Mouse (Mus musculus): Measurements from ENCODE around the gene Abhd8. TPM values are rescaled to one million over a fixed set of nuclear protein-coding genes. Genes with fewer than 3 reads are reported as not detected.
A peak's percentile ranks its signal among the peaks of the same experiment; 100 is the strongest.
"Not testable (repeated sequence)": the region's sequence is repeated elsewhere in the genome, so short reads cannot be mapped to it uniquely, and the experiment has no call there.

The Abhd8 gene
- polyA plus RNA-seq, 1 experiment from 2014 or later: 65.7 TPM

DNA sequence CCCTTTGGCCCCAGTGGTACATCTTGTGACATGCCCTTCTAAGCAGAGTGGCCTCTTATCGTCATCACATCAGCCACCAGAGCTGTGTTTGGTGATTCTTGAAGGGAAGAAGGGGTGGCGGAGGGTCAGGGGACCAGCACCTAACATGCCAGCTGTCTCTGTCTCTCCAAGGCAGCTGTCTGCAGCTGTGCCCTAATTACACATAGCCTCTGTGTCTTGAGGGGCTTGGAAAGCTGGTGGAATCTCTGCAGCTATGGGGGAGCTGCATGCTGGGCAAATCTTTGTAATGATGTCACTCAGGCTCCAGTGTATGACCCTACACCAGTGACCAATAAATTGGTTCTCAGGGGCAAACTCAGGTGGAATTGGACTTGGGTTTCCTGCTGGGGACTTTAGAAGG is 10.8 kb downstream of the Abhd8 start:
- no peak overlapping the region for H3K4me3 ChIP-seq
- no peaks in the 10 kb centered on the region for H3K4me1 ChIP-seq
- WGBS: 77% methylated on average over 2 of the region's 2 CpGs
- no peak overlapping the region for H3K27ac ChIP-seq
- H3K9ac ChIP-seq: no peak overlapping the region
- no peak overlapping the region for H3K4me2 ChIP-seq
- no peaks in the 10 kb centered on the region for H3K27me3 ChIP-seq
- H3K9me3 ChIP-seq: no peaks in the 10 kb centered on the region
- H3K36me3 ChIP-seq: peaks cover 7% of the 10 kb centered on the region
- no peak for ATAC-seq (ENCODE audit: insufficient number of reproducible peaks, low FRiP score, low TSS enrichment, low read depth)

DNA sequence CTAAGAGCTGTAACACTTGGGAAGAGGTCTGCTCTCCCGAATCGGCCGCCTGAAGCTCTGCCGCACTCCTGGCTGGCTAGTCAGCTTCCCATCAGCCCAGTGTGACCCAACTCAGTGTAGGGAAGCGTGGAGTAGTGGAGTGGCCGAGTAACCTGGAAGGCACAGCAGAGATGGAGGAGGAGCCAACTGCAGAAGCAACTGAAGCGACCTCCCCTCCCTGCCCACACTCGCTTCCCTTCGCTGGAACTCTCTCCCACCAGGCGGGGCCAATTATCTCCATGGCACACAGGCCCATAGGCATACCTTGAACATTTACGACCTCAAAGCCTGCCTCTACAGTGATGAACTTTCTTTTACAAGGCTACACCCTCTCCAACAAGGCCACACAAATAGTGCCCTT is 11.7 kb downstream of the Abhd8 start:
- H3K9ac ChIP-seq: no peak overlapping the region
- ATAC-seq (ENCODE audit: insufficient number of reproducible peaks, low FRiP score, low TSS enrichment, low read depth): no peak

DNA sequence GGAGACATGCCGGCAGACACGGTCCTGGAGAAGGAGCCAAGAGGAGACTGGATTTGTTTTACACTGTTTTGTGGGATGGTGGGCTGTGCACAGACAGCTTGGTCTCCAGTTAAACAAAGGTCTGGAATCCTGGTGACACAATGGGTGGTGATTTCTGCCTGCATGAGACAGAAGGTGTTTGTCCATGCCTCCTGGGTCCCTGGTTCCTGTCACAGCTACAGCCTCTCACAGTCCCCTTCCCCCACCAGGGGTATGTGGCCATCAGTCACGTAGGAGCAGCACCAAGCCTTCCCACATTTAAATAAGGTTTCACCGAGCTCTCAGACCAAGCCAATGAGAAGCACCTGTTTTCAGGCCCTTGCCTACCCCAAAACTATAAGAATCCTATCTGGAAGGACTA is 12.1 kb downstream of the Abhd8 start:
- Histone ChIP-seq H3K9me3 (no peaks in the 10 kb centered on the region), H3K4me2 (no peak overlapping the region), H3K27ac (no peak overlapping the region), H3K9ac (no peak overlapping the region), H3K27me3 (no peaks in the 10 kb centered on the region), H3K4me3 (no peak overlapping the region), H3K4me1 (no peaks in the 10 kb centered on the region), H3K36me3 (no peaks in the 10 kb centered on the region; the same call in 1 of the 2 replicates)
- ATAC-seq (ENCODE audit: insufficient number of reproducible peaks, low FRiP score, low TSS enrichment, low read depth): no peak
- WGBS: 66% methylated on average over 4 of the region's 4 CpGs

More for the DNA sequence above, 11.7 kb downstream of the Abhd8 start:
- no peak overlapping the region for H3K4me3 ChIP-seq
- H3K27ac ChIP-seq: no peak overlapping the region
- WGBS: 30% methylated on average over 11 of the region's 11 CpGs
- H3K9me3 ChIP-seq: no peaks in the 10 kb centered on the region
- no peaks in the 10 kb centered on the region for H3K27me3 ChIP-seq
- H3K4me1 ChIP-seq: no peaks in the 10 kb centered on the region
- H3K36me3 ChIP-seq: no peaks in the 10 kb centered on the region; the same call in 1 of the 2 replicates
- no peak overlapping the region for H3K4me2 ChIP-seq

DNA sequence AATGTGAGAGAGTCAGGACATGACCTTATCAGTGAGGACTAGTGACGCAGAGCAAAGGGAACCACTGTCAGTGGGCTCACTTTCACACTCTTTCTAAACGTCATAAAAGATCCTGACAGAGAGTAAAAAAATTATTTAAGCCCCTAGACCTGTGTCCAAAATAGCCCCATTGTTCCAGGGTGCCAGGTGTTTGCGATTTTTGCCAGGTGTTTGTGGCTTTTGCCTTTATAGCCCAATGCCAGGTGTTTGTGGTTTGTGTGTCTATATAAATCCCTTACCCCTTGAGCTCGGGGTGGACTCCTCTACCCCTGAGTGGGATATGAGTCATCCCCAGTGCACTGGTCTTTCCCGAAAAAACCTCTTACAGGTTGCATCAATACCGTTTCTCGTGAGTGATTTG is 18.4 kb downstream of the Abhd8 start:
- no peak for ATAC-seq (ENCODE audit: insufficient number of reproducible peaks, low FRiP score, low TSS enrichment, low read depth)
- Histone ChIP-seq H3K4me3 (no peak overlapping the region), H3K4me1 (peaks cover 8% of the 10 kb centered on the region), H3K27ac (no peak overlapping the region), H3K4me2 (no peak overlapping the region), H3K36me3 (no peaks in the 10 kb centered on the region), H3K9me3 (no peaks in the 10 kb centered on the region), H3K27me3 (0 out of 2 replicates have a peak, but pooled peaks cover 4% of the 10 kb centered on the region), H3K9ac (no peak overlapping the region)
- WGBS: 51% methylated on average over 7 of the region's 7 CpGs

DNA sequence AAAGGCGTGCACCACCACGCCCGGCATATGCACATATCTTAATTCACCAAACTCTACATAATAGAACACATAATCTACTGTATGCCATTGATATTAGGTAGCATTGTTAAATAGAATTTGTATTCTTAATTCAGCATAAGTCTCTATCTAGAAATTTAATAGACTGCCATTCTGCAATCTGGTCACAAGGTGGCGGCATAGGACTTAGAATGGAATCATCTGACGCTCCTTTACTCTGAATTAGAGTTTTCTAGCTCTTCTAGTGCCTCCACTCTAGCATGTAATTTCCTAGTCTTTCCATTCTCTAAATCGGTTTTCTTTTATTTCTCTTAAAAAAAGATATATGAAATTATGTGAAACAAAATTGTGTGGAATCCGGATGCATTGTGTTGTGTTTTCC is 22.1 kb downstream of the Abhd8 start:
- Histone ChIP-seq H3K27me3 (0 out of 2 replicates have a peak, but pooled peaks cover 4% of the 10 kb centered on the region), H3K36me3 (no peaks in the 10 kb centered on the region), H3K4me2 (no peak overlapping the region), H3K27ac (no peak overlapping the region), H3K9me3 (no peaks in the 10 kb centered on the region), H3K4me3 (no peak overlapping the region), H3K4me1 (peaks cover 8% of the 10 kb centered on the region), H3K9ac (no peak overlapping the region)
- no peak for ATAC-seq (ENCODE audit: insufficient number of reproducible peaks, low FRiP score, low TSS enrichment, low read depth)
- 1% methylated on average over 7 of the region's 7 CpGs for WGBS

DNA sequence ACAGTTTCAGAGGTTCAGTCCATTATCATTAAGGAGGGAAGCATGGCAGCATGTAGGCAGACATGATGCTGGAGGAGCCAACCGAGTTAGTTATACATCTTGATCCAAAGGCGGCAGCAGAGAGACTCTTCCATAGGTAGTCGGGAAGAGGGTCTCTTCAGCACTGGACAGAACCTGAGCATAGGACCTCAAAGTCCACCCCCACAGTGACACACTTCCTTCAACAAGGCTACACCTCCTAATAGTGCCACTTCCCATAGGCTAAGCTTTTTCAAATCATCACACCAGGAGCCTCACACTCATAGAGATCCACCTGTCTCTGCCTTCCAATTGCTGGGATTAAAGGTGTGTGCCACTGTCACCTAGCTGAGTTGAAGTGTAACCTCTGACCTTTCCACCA is 26.4 kb downstream of the Abhd8 start:
- H3K36me3 ChIP-seq: no peaks in the 10 kb centered on the region
- 0 out of 2 replicates have a peak, but pooled peaks cover 3% of the 10 kb centered on the region for H3K27me3 ChIP-seq
- no peak overlapping the region for H3K4me3 ChIP-seq
- peaks cover 2% of the 10 kb centered on the region for H3K4me1 ChIP-seq
- H3K9ac ChIP-seq: no peak overlapping the region
- H3K27ac ChIP-seq: no peak overlapping the region
- H3K4me2 ChIP-seq: no peak overlapping the region
- ATAC-seq (ENCODE audit: insufficient number of reproducible peaks, low FRiP score, low TSS enrichment, low read depth): no peak
- 62% methylated on average over 3 of the region's 3 CpGs for WGBS
- no peaks in the 10 kb centered on the region for H3K9me3 ChIP-seq

DNA sequence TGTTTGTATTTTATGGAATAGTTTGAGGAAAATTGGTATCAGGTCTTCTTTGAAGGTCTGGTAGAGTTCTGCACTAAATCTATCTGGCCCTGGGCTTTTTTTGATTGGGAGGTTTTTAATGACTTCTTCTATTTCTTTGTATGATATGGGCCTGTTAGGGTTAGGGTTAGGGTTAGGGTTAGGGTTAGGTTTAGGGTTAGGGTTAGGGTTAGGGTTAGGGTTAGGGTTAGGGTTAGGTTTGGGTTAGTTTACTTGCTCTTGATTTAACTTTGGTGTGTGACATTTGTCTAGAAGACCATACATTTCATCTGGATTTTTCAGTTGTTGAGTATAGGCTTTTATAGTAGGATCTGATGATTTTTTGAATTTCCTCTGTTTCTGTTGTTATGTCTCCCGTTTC is 30.5 kb downstream of the Abhd8 start:
- not testable (repeated sequence) for H3K4me1 ChIP-seq; H3K27ac ChIP-seq; H3K9ac ChIP-seq; H3K4me2 ChIP-seq; H3K4me3 ChIP-seq; H3K9me3 ChIP-seq; H3K36me3 ChIP-seq; ATAC-seq (ENCODE audit: insufficient number of reproducible peaks, low FRiP score, low TSS enrichment, low read depth); H3K27me3 ChIP-seq
- WGBS: 75% methylated on average over 1 of the region's 1 CpGs

DNA sequence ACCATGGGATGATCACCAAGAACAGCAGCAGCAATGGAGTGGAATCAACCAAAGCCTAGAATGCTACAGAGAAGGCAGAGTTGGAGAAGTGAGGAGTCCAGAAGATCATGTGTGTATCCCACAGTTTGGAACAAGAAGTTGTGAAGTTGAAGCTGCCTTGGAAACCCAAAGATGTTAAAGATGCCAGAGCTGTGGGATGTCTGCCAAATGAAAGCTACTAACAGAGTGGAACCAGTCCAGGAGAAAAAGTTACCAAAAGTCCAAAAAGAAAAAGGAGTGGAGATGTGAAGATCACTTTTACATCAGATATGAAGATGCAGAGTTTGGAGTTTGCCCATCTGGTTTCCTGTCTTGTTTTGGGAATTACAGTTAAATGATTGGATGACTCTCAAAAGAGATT is 41.3 kb downstream of the Abhd8 start:
- Histone ChIP-seq H3K9ac (no peak overlapping the region), H3K9me3 (no peaks in the 10 kb centered on the region), H3K4me3 (no peak overlapping the region), H3K4me1 (no peaks in the 10 kb centered on the region), H3K36me3 (no peaks in the 10 kb centered on the region), H3K27ac (no peak overlapping the region), H3K27me3 (no peaks in the 10 kb centered on the region), H3K4me2 (no peak overlapping the region)
- no peak for ATAC-seq (ENCODE audit: insufficient number of reproducible peaks, low FRiP score, low TSS enrichment, low read depth)

DNA sequence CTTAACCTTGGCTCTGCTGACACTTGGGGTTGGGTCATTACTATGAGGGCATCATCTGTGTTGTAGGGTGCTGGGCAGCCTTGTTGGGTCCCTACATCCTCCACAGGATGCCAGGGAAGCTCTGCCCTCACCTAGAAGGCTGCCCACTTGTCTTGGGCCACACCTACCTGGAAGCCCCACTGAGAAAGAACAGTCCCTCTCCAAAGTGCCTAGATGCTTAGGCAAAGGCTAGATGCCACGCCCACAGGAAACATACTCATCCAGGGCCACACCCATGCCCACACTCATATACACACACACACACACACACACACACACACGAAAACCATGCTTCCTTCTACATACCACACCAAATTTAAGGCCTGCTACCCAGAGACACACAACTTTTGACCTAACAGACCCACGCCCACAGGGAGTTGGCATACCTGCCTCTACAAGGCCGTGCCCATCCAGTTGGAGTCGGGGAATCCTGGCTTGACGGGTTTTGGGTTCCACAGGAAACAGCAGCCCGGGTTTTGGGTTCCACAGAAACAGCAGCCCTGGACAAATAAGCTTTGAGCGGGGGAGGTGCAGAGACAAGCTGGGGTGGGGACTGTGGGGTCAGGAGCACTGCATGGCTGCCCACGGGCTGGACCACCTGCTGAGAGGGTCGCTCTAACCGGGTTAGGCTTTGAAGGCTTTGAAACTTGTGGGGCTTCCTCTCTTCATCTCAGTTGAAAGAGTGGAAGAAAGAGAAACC is 51.8 kb downstream of the Abhd8 start:
- H3K36me3 ChIP-seq: peaks cover 15% of the 10 kb centered on the region
- 0 out of 2 replicates have a peak, but pooled peaks have one; percentile 42 for ATAC-seq (ENCODE audit: insufficient number of reproducible peaks, low FRiP score, low TSS enrichment, low read depth)

DNA sequence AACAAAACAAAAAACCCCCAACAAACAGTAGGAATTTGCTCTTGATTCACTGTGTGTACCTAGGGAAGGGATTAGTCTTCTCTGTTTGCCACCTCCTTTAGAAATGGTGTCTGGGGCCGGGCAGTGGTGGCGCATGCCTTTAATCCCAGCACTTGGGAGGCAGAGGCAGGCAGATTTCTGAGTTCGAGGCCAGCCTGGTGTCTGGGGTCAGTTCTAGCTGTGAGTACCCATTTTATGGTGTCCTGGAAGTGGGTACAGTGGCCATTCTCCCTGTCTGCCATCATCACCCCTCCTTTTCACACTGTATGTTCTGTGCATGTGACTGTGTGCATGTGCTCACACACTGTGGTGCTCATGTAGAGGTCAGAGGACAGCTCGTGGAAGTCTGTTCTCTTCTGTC is 55.2 kb downstream of the Abhd8 start:
- ATAC-seq (ENCODE audit: insufficient number of reproducible peaks, low FRiP score, low TSS enrichment, low read depth): no peak
- Histone ChIP-seq H3K36me3 (peaks cover 15% of the 10 kb centered on the region), H3K9me3 (no peaks in the 10 kb centered on the region), H3K9ac (no peak overlapping the region), H3K27me3 (no peaks in the 10 kb centered on the region), H3K4me3 (no peak overlapping the region), H3K4me2 (no peak overlapping the region), H3K27ac (no peak overlapping the region), H3K4me1 (peaks cover 21% of the 10 kb centered on the region)
- WGBS: 96% methylated on average over 4 of the region's 4 CpGs

More for the DNA sequence above, 51.8 kb downstream of the Abhd8 start:
- Histone ChIP-seq H3K27ac (no peak overlapping the region), H3K9ac (no peak overlapping the region), H3K4me3 (no peak overlapping the region), H3K27me3 (no peaks in the 10 kb centered on the region), H3K4me2 (no peak overlapping the region), H3K9me3 (no peaks in the 10 kb centered on the region), H3K4me1 (peaks cover 7% of the 10 kb centered on the region)
- WGBS: 42% methylated on average over 11 of the region's 11 CpGs

DNA sequence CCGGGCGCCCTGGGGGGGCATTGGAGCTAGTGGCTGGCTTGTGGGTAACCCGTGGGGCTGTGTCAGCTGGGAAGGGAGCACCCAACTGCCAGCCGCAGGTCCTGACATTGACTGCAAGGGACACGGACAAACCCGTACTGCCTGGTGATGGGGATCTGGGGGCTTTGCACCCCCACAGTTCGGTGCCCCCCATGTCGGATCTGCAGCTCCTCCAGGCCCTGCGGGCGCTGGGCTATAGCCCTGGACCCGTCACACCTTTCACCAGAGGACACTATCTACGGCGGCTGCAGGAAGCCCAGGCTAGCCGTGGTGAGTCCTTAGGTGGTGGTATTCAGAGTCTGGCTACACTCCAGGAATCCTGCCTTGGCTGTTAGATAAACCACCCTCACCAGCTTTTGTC is 56.0 kb downstream of the Abhd8 start:
- Histone ChIP-seq H3K27me3 (no peaks in the 10 kb centered on the region), H3K9ac (no peak overlapping the region), H3K4me3 (peak overlapping the region; percentile 66; the same call in 1 of the 2 replicates), H3K36me3 (peaks cover 15% of the 10 kb centered on the region), H3K4me1 (peaks cover 21% of the 10 kb centered on the region), H3K9me3 (no peaks in the 10 kb centered on the region), H3K4me2 (no peak overlapping the region), H3K27ac (no peak overlapping the region)
- WGBS: 94% methylated on average over 14 of the region's 14 CpGs
- no peak for ATAC-seq (ENCODE audit: insufficient number of reproducible peaks, low FRiP score, low TSS enrichment, low read depth)
